Mouse (Mus musculus) forebrain, postnatal 0 days (tissue): ENCODE data around the gene D17Wsu92e. TPM values are rescaled to one million over a fixed set of nuclear protein-coding genes. Genes with fewer than 3 reads are reported as not detected.

Experiments used
- ATAC-seq: fragments of 200-750 bp; cut with Nextera tagmentation; 2 replicates; pipeline ENCODE4 v1.8.0; 2017; ENCODE audit warnings: mild to moderate bottlenecking, moderate library complexity
- DNase-seq: peaks from one replicate; pipeline ENCODE4 v3.0.0-alpha.2; 2015
- H3K27ac ChIP-seq: fragments of 300-500 bp; sonication (generic); 2 replicates; pipeline ENCODE4 v1.5.1; 2014; ENCODE audit warnings: low read depth, mild to moderate bottlenecking, antibody characterized with exemption, low read length, moderate library complexity, mixed read lengths
- H3K27me3 ChIP-seq: fragments of 300-500 bp; sonication (generic); 2 replicates; pipeline ENCODE4 v1.6.1; 2014; ENCODE audit warnings: mild to moderate bottlenecking, low read length, mixed read lengths; ENCODE audit not compliant: insufficient read depth
- H3K36me3 ChIP-seq: fragments of 300-500 bp; sonication (generic); 2 replicates; pipeline ENCODE4 v1.6.1; 2014; ENCODE audit warnings: mild to moderate bottlenecking, moderate library complexity; ENCODE audit not compliant: insufficient read depth
- H3K4me1 ChIP-seq: fragments of 300-500 bp; sonication (generic); 2 replicates; pipeline ENCODE4 v1.6.1; 2014; ENCODE audit warnings: antibody characterized with exemption; ENCODE audit not compliant: insufficient read depth
- H3K4me2 ChIP-seq: fragments of 300-500 bp; sonication (generic); 2 replicates; pipeline ENCODE4 v1.6.1; 2014; ENCODE audit warnings: low read depth, mild to moderate bottlenecking, moderate library complexity
- H3K4me3 ChIP-seq: fragments of 300-500 bp; sonication (generic); 2 replicates; pipeline ENCODE4 v1.5.1; 2014; ENCODE audit warnings: low read depth, low read length, mixed read lengths
- H3K9ac ChIP-seq: fragments of 300-500 bp; sonication (generic); 2 replicates; pipeline ENCODE4 v1.6.1; 2014; ENCODE audit warnings: mild to moderate bottlenecking
- H3K9me3 ChIP-seq: fragments of 300-500 bp; sonication (generic); 2 replicates; pipeline ENCODE4 v1.6.1; 2016; ENCODE audit warnings: low read length
- CTCF ChIP-seq: sonication (generic); IDR thresholded peaks from 2 replicates; pipeline ENCODE4 v1.5.1; 2016; ENCODE audit warnings: antibody characterized with exemption, control low read depth, low read depth
- WGBS: fragments of 180-500 bp; shearing (Covaris S2); extraction: QIAGEN DNeasy Blood & Tissue Kit; methylation state at CpG from one replicate; pipeline ENCODE4 v1.1.7; 2014; 5-methylcytosine and 5-hydroxymethylcytosine counted together
- polyA plus RNA-seq: library from polyadenylated mRNA; unstranded; fragments of >200 nt; fragmentation: Nextera tagmentation; extraction: Ambion mirVana; gene quantifications from 2 replicates; pipeline ENCODE4 v1.2.1, GENCODE M21; 2015
- total RNA-seq: library from RNA; depleted of rRNA; stranded (reverse); fragments of >200 nt; gene quantifications from 2 replicates; pipeline ENCODE4 v1.2.3, GENCODE M21; 2014

Gene D17Wsu92e
- total and polyA plus RNA-seq, 2 experiments from 2014 or later = 9.4 to 63.6 TPM

DNA sequence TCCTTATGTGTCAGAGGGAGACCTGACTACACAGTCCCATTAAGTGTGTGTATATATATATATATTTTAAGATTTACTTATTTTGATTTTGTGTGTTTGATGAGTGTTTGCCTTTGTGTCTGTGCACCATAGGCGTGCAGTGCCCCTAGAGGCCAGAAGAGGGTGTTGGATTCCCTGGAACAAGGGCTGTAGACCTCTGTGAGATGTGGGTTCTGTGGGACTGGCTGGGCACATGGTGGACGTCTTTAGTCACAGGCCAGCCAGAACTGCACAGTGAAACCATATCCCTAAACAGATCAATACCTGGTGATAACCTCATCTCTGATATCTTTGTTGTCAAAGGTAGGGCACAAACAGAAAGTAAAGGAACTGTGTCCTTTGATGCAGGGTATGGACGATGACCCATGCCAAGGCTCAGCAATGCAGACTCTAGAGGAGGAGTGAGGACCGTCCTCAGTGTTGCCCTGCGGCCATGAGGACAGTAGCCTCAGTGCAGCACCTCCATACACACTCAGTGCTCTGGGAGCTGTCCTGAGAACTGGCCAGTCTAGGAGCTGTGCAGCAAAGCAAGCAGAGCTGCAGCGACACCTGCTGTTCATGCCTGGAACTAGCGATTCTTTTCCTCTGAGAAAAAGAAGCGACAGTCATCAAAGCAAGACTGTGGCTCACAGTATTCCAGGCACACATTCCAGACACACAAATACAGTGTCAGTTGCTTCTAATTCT, 51.5 kb downstream of the D17Wsu92e start:
- Histone ChIP-seq H3K4me1 (no peaks in the 10 kb centered on the region), H3K4me2 (no peak overlapping the region), H3K9ac (no peak overlapping the region), H3K36me3 (peaks cover 21% of the 10 kb centered on the region), H3K4me3 (no peak overlapping the region), H3K27ac (no peak overlapping the region), H3K27me3 (no peaks in the 10 kb centered on the region), H3K9me3 (no peaks in the 10 kb centered on the region)
- peak; percentile 85 for ATAC-seq
- TF ChIP-seq CTCF = peak; percentile 92
- DNase-seq = peak; percentile 85
- 63% methylated on average over 8 of the region's 8 CpGs for WGBS

DNA sequence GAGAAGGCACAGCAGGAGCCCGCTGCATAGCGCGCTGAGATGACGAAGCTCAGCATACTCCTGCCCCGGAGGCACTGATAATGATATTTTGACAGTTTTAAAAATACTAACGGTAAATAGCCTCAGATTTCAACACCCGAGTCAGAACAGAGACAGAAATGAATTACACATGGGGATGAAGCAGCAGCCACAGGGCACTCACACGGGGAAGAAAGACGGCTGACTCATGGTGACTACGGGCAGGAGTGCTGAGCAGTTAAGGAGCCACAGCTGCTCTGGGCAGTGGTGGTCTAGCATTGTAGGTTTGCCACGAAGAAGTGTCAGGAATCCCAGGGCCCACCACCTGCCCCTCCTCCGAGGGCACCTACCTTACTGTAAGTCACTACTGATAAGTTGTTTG, 52.9 kb downstream of the D17Wsu92e start:
- Histone ChIP-seq H3K27me3 (no peaks in the 10 kb centered on the region), H3K27ac (no peak overlapping the region), H3K9ac (no peak overlapping the region), H3K4me2 (no peak overlapping the region), H3K36me3 (peaks cover 21% of the 10 kb centered on the region), H3K9me3 (no peaks in the 10 kb centered on the region), H3K4me3 (no peak overlapping the region), H3K4me1 (no peaks in the 10 kb centered on the region)
- DNase-seq = no peak
- no peak for TF ChIP-seq CTCF
- ATAC-seq = no peak
- 74% methylated on average over 12 of the region's 12 CpGs for WGBS

DNA sequence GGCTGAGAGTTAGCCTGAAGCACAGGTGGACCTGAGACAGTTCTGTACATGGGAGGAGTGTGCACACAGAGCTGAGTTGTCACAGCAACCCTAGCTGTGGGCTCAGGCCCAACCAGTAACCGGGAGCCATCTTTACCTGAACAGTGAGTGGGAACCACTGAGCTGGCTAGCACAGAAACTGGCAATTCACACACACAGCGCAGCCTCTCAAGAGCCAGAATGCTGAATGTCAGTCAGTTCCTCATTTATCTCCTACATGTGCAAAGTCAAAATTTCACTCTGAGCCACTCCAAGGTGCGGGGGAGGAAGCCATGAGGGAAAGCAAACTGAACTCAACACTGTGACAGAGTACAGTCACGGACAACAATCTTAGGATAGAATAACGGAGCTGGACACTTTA, 53.3 kb downstream of the D17Wsu92e start:
- ATAC-seq (no peak), DNase-seq (no peak)
- H3K4me2 ChIP-seq = no peak overlapping the region
- no peaks in the 10 kb centered on the region for H3K27me3 ChIP-seq
- no peak for TF ChIP-seq CTCF
- H3K36me3 ChIP-seq = peaks cover 21% of the 10 kb centered on the region
- no peak overlapping the region for H3K4me3 ChIP-seq
- no peaks in the 10 kb centered on the region for H3K4me1 ChIP-seq
- WGBS = 81% methylated on average over 5 of the region's 5 CpGs
- no peaks in the 10 kb centered on the region for H3K9me3 ChIP-seq
- H3K9ac ChIP-seq = no peak overlapping the region
- no peak overlapping the region for H3K27ac ChIP-seq

DNA sequence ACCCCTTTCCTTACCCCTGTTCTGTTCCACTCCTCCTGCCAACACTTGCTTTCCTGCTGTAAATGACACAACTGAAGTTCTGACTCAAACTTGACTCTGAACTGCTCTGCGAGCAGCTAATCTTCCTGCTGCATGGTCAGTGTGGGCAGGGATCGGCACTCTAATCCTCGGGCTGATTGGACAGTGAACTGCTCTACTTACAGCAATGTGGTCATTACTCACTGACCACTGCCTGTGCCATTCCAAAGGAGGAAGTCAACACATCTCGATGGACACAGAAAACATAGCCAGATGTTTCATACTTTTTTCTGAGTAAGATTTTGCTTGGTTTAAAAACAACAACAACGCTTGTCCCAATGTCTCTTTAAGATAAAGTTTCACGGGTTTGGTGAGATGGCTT, 55.4 kb downstream of the D17Wsu92e start:
- DNase-seq = no peak
- H3K36me3 ChIP-seq = peaks cover 21% of the 10 kb centered on the region
- no peak overlapping the region for H3K4me3 ChIP-seq
- H3K27ac ChIP-seq = no peak overlapping the region
- ATAC-seq = no peak
- no peaks in the 10 kb centered on the region for H3K27me3 ChIP-seq
- no peaks in the 10 kb centered on the region for H3K4me1 ChIP-seq
- no peak overlapping the region for H3K9ac ChIP-seq
- no peak for TF ChIP-seq CTCF
- 97% methylated on average over 6 of the region's 6 CpGs for WGBS
- no peaks in the 10 kb centered on the region for H3K9me3 ChIP-seq
- H3K4me2 ChIP-seq = no peak overlapping the region

DNA sequence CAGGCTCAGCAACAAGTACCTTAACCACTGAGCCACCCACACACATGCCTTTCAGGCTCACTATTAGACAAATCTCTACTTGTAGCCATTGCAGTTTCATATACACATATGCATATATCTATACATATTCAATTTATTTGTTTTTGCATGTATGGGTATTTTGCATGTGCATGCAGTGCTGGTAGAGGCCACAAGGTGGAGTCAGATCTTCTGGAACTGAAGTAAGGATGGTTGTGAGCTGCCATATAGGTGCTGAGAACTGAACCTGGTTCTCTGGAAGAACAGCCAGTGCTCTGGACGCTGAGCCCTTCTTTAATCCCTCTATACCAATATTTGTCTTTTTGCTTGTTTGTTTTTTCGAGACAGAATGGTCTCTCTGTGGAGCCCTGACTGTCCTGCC, 56.0 kb downstream of the D17Wsu92e start:
- ATAC-seq (no peak), DNase-seq (no peak)
- Histone ChIP-seq H3K27ac (no peak overlapping the region), H3K9me3 (no peaks in the 10 kb centered on the region), H3K4me2 (no peak overlapping the region), H3K4me3 (no peak overlapping the region), H3K36me3 (peaks cover 21% of the 10 kb centered on the region), H3K9ac (no peak overlapping the region), H3K27me3 (no peaks in the 10 kb centered on the region), H3K4me1 (no peaks in the 10 kb centered on the region)
- TF ChIP-seq CTCF = peak; percentile 40
- 97% methylated on average over 2 of the region's 2 CpGs for WGBS

DNA sequence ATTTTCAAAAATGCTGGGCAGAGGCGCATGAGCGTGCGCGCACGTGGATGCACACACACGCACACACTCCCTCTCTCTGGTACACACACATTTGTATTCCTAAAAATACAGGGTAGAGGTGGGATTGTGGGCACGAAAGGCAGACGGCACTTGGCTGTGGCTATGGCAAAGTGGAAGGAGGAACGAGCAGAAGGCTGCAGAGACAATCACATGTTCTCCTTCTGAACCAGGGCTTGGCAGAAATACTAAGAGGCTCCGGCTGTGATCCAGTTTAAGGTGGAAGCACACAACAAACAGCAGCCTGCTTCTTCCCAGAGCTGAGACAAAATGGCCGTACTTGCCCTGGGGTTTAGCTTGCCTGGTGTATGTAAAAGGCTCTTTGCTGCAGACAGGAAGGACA, 57.6 kb downstream of the D17Wsu92e start:
- no peak for ATAC-seq
- no peak overlapping the region for H3K4me2 ChIP-seq
- H3K4me3 ChIP-seq = no peak overlapping the region
- no peak for TF ChIP-seq CTCF
- WGBS = 84% methylated on average over 11 of the region's 11 CpGs
- H3K9ac ChIP-seq = no peak overlapping the region
- H3K27me3 ChIP-seq = no peaks in the 10 kb centered on the region
- no peaks in the 10 kb centered on the region for H3K9me3 ChIP-seq
- H3K4me1 ChIP-seq = no peaks in the 10 kb centered on the region
- no peak for DNase-seq
- peaks cover 21% of the 10 kb centered on the region; the same call in 1 of the 2 replicates for H3K36me3 ChIP-seq
- no peak overlapping the region for H3K27ac ChIP-seq

- Histone ChIP-seq H3K27me3 (no peaks in the 10 kb centered on the region), H3K4me3 (no peak overlapping the region), H3K9ac (no peak overlapping the region), H3K9me3 (no peaks in the 10 kb centered on the region), H3K27ac (no peak overlapping the region), H3K4me2 (no peak overlapping the region), H3K36me3 (peaks cover 21% of the 10 kb centered on the region; the same call in 1 of the 2 replicates), H3K4me1 (no peaks in the 10 kb centered on the region)
- WGBS = 26% methylated on average over 9 of the region's 9 CpGs
- TF ChIP-seq CTCF = peak; percentile 97
- peak; percentile 86 for DNase-seq
- ATAC-seq = peak; percentile 95
These were observed 58.7 kb downstream of the D17Wsu92e start for GRCm38 (mm10) chr17:27761639-27762336.
